Mouse (Mus musculus) spleen, adult 2 months (tissue): ENCODE data around the gene Smim7. TPM values are rescaled to one million over a fixed set of nuclear protein-coding genes. Genes with fewer than 3 reads are reported as not detected.
A peak's percentile ranks its signal among the peaks of the same experiment; 100 is the strongest.

Experiments
- DNase-seq, 2 experiments: peaks; one replicate each; pipeline versions ENCODE4 v3.0.0 to v3.0.0-alpha.2; 2012 to 2021; ENCODE audit warnings: low spot score in 2 of 2, low read depth in 1 of 2
- H3K27ac ChIP-seq: fragments of 200-500 bp; 2 replicates; pipeline ENCODE4 v1.5.1; 2012; ENCODE audit warnings: low read length, inconsistent platforms; ENCODE audit not compliant: insufficient read depth
- H3K27me3 ChIP-seq: fragments of 200-500 bp; 2 replicates; pipeline ENCODE4 v1.6.1; 2012; ENCODE audit warnings: mild to moderate bottlenecking, moderate library complexity, low read length, inconsistent platforms; ENCODE audit not compliant: control insufficient read depth, insufficient read depth
- H3K36me3 ChIP-seq: fragments of 200-500 bp; 2 replicates; pipeline ENCODE4 v1.6.1; 2012; ENCODE audit warnings: mild to moderate bottlenecking, low read length, inconsistent platforms; ENCODE audit not compliant: control insufficient read depth, insufficient read depth
- H3K4me1 ChIP-seq: fragments of 200-500 bp; 2 replicates; pipeline ENCODE4 v1.6.1; 2011; ENCODE audit warnings: inconsistent platforms; ENCODE audit not compliant: control insufficient read depth, insufficient read depth, insufficient read length
- H3K4me3 ChIP-seq: fragments of 200-500 bp; 2 replicates; pipeline ENCODE4 v1.5.1; 2011; ENCODE audit warnings: mild to moderate bottlenecking, inconsistent platforms; ENCODE audit not compliant: insufficient read depth, insufficient read length; ENCODE audit errors: extremely low read depth
- CTCF ChIP-seq: fragments of 200-500 bp; IDR thresholded peaks from 2 replicates; pipeline ENCODE4 v1.5.1; 2011; ENCODE audit warnings: mild to moderate bottlenecking, inconsistent platforms; ENCODE audit not compliant: insufficient read depth, insufficient read length, insufficient replicate concordance; ENCODE audit errors: extremely low read depth
- POLR2A ChIP-seq: fragments of 200-500 bp; IDR thresholded peaks from 2 replicates; pipeline ENCODE4 v1.6.1; 2011; ENCODE audit warnings: low read depth, low read length, inconsistent platforms
- WGBS: fragments of 180-500 bp; shearing (Covaris S2); methylation state at CpG from one replicate; pipeline ENCODE4 v1.1.7; 2018; 5-methylcytosine and 5-hydroxymethylcytosine counted together
- polyA plus RNA-seq: library from polyadenylated mRNA; depleted of rRNA; stranded (reverse); fragments of >200 nt; gene quantifications from 2 replicates; pipeline ENCODE4 v1.2.3, GENCODE M21; 2012; rRNA removed

Gene Smim7
- 28.1 and 31.1 TPM in 2 replicates for polyA plus RNA-seq

DNA sequence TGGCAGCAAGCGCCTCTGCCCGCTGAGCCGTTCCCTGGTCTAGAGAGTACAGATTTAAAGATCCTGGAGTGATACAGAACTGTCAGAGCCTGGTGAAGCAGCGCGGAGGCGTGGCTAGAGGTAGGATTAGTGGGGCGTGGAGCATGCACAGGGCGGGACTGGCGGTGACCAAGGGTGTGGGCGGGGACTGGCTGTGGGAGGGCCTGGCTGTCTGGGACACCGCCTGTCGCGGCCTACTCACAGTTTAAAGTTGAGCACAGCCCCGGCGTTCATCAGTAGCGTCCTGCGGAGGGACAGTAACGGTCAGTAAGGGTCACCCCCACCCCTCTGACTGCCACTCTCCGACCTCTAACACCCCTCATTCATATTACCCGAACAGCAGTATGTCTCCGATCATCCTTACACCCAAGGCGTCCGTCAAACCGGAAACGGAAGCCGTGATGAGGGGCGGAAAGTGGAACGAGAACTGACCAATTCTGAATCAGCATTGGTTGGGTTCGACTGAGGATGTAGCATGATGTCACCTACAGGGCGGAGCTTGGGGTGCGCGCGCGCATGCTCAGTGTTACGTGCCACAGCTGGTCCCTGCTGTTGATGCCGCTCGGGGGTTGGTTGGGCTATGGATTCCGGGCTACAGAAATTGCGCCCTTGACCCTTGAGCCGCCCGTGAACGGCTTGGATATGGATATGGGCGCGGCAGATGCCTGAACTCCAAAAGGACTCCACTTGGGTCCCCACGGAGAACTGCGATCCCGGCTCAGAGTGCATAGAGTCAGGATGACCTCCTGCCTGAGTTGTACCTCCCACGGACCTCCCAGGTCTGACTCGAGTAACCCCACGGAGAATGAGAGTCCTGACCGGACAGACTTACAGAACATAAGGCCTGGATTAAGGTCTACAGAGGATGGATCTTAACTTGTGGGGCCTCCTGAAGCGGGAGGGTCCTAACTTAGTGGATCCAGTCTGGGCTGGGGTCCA, at the start of gene Smim7:
TSS of gene Smim7 (minus strand) at position 456 of the 978 bp plus-strand sequence.
- H3K27ac ChIP-seq, result peak within 1 kb of the TSS; percentile 97
- H3K36me3 ChIP-seq, result peaks cover 19% of the 10 kb centered on the region
- TF ChIP-seq POLR2A, result peak; percentile 25; the same call in 1 of the 2 replicates
- TF ChIP-seq CTCF, result no peak
- peak; percentile 96 to 99 for DNase-seq
- H3K4me1 ChIP-seq, result peaks cover 5% of the 10 kb centered on the region; the same call in 1 of the 2 replicates
- H3K27me3 ChIP-seq, result no peaks in the 10 kb centered on the region
- WGBS, result under 1% methylated on average over 52 of the region's 52 CpGs
- peak within 1 kb of the TSS; percentile 91 for H3K4me3 ChIP-seq

DNA sequence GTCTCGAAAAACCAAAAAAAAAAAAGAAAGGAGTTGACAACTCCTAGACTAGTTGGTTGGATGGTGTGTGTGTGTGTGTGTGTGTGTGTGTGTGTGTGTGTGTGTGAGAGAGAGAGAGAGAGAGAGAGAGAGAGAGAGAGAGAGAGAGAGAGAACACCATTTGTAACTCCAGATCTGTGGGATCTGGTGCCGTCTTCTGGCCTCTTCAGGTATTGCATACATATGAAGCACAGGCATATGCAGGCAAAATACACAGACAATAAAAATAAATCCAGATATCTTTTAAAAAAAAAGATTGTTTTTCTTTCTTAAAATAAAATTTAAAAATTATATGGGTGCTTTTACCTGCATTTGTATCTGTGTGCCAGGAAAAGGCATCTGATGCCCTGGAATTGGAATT, 19.3 kb upstream of the Smim7 start:
- Histone ChIP-seq H3K36me3 (no peaks in the 10 kb centered on the region), H3K27ac (no peak overlapping the region), H3K4me3 (no peak overlapping the region), H3K4me1 (no peaks in the 10 kb centered on the region), H3K27me3 (no peaks in the 10 kb centered on the region)
- peak in 1 of 2 experiments; percentile 34 for DNase-seq
- TF ChIP-seq CTCF, result no peak
- WGBS, result 62% methylated on average over 2 of the region's 2 CpGs

DNA sequence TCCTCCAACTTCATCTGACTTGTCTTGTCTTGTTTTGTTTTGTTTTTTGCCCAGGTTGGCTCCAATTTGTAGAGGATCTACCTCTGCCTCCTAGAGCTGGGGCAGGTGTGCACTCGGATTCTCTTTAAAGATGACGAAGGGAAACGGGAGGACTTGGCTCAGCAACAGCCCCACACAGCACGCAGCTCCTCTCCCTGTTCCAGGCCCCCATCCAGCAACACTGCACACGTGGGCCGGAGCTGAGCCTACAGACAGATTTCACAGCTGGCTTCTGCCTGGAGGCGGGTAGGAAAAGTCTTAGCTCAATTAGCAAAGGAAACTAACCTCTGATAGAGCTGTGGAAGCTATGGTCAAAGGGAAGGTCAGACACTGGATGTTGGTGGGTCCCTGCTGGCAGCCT, 18.4 kb upstream of the Smim7 start:
- TF ChIP-seq CTCF (no peak), POLR2A (no peak)
- Histone ChIP-seq H3K36me3 (no peaks in the 10 kb centered on the region), H3K27me3 (no peaks in the 10 kb centered on the region), H3K4me3 (no peak overlapping the region), H3K27ac (no peak overlapping the region), H3K4me1 (no peaks in the 10 kb centered on the region)
- DNase-seq, result no peak
- 90% methylated on average over 7 of the region's 7 CpGs for WGBS

DNA sequence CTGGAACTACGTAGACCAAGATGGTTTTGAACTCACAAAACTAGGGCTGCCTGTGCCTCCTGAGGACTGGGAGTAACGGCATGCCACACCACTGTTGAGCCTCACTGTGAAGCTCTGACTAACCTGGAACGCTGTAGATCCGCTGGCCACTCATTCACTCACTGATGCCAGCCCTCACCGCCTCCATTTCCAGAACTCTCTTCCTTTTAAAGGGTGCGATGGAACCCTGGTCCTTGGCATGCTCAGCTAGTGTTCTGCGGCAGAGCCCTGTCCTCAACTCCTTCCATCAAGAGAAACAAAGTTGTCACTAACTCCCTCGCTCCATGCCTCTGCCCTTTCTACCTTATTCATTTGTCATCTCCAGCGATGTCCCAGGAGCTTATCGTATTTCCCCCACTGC, 18.0 kb upstream of the Smim7 start:
- H3K4me3 ChIP-seq, result no peak overlapping the region
- WGBS, result 96% methylated on average over 10 of the region's 10 CpGs
- DNase-seq, result no peak
- H3K27me3 ChIP-seq, result no peaks in the 10 kb centered on the region
- no peaks in the 10 kb centered on the region for H3K36me3 ChIP-seq
- no peak for TF ChIP-seq POLR2A
- TF ChIP-seq CTCF, result no peak
- H3K27ac ChIP-seq, result no peak overlapping the region
- H3K4me1 ChIP-seq, result no peaks in the 10 kb centered on the region

DNA sequence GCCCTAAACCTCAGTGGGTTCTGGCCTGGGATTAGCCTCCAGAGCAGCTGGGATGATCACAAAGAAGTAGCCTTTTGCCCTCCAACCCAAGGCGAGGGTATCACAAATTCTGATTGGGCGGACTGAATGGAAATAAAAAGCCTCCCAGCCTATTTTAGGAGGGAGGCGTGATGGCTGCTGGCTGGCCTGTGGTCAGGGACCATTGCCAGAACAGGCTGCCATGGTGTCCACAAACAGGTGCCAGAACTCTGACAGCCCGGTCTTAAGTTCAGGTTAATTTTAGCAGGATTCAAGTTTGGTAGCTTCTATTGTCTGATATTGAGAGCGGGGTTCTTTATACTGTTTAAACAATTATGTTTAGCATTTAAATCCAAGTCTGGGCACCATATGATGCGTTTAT, 16.9 kb upstream of the Smim7 start:
- TF ChIP-seq POLR2A (no peak), CTCF (no peak)
- no peaks in the 10 kb centered on the region for H3K36me3 ChIP-seq
- H3K27me3 ChIP-seq, result no peaks in the 10 kb centered on the region
- H3K4me3 ChIP-seq, result no peak overlapping the region
- H3K27ac ChIP-seq, result no peak overlapping the region
- H3K4me1 ChIP-seq, result peaks cover 7% of the 10 kb centered on the region; the same call in 1 of the 2 replicates
- WGBS, result 54% methylated on average over 6 of the region's 6 CpGs
- DNase-seq, result no peak

DNA sequence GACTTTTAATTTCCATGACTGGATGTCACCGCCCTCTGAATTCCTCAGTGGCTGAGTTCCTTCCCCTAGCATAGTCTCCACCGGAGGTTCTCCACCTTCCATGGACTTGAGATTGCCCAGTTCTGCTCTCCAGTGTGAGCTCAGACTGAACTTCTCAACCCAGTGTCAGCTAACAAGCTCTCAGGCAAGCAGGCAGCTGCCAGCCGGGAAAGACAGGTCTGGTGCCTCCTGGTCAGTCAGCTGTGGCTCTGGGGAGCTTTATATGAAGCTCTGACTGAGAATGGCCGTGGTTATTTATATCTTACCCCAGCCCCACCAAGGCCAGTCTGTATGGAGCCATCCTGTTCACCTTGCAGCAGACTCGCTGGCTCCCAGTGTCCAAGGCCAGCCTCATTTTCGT, 13.5 kb upstream of the Smim7 start:
- TF ChIP-seq POLR2A, result no peak
- no peak for TF ChIP-seq CTCF
- Histone ChIP-seq H3K4me1 (peaks cover 9% of the 10 kb centered on the region; the same call in 1 of the 2 replicates), H3K27ac (0 out of 2 replicates have a peak overlapping the region, but pooled peaks have one; percentile 16), H3K27me3 (no peaks in the 10 kb centered on the region), H3K4me3 (no peak overlapping the region), H3K36me3 (no peaks in the 10 kb centered on the region)
- no peak for DNase-seq
- 78% methylated on average over 6 of the region's 6 CpGs for WGBS
